Mouse (Mus musculus) myocyte (in vitro differentiated cells): ENCODE measurements around the gene Trabd2b. TPM values are rescaled to one million over a fixed set of nuclear protein-coding genes. Genes with fewer than 3 reads are reported as not detected.

Source experiments
- H3K27me3 ChIP-seq: one replicate; pipeline ENCODE4 v1.6.1; 2011; ENCODE audit not compliant: control insufficient read depth, insufficient read depth, insufficient read length
- H3K36me3 ChIP-seq: one replicate; pipeline ENCODE4 v1.6.1; 2011; ENCODE audit not compliant: control insufficient read depth, insufficient read depth
- H3K4me2 ChIP-seq: one replicate; pipeline ENCODE4 v1.6.1; 2011; ENCODE audit warnings: low read depth, control low read depth
- H3K4me3 ChIP-seq: one replicate; pipeline ENCODE4 v1.5.1; 2011; ENCODE audit warnings: mild to moderate bottlenecking, control low read depth, moderate library complexity
- H3K79me2 ChIP-seq: one replicate; pipeline ENCODE4 v1.6.1; 2011; ENCODE audit not compliant: control insufficient read depth, insufficient read depth
- H3ac ChIP-seq: one replicate; pipeline ENCODE4 v1.6.1; 2011; ENCODE audit not compliant: control insufficient read depth, insufficient read length
- CEBPB ChIP-seq: IDR thresholded peaks from 2 replicates; pipeline ENCODE4 v1.6.1; 2011; ENCODE audit warnings: mild to moderate bottlenecking, moderate library complexity; ENCODE audit not compliant: poor library complexity, insufficient read depth, severe bottlenecking
- E2F4 ChIP-seq: IDR thresholded peaks from one replicate; pipeline ENCODE4 v1.6.1; 2011; ENCODE audit warnings: mild to moderate bottlenecking, control low read depth, moderate library complexity; ENCODE audit not compliant: insufficient read depth
- MAX ChIP-seq: IDR thresholded peaks from one replicate; pipeline ENCODE4 v1.6.1; 2011; ENCODE audit warnings: low read depth, mild to moderate bottlenecking, control low read depth
- MYOD1 ChIP-seq, 3 experiments: IDR thresholded peaks; one replicate each; pipeline ENCODE4 v1.6.1; 2011; ENCODE audit warnings: control low read depth in 2 of 3, low read depth in 2 of 3, mild to moderate bottlenecking in 2 of 3, moderate library complexity in 1 of 3; ENCODE audit not compliant: insufficient read length in 2 of 3, control insufficient read depth in 1 of 3
- MYOG ChIP-seq, 3 experiments: IDR thresholded peaks; one replicate each; pipeline ENCODE4 v1.6.1; 2011; ENCODE audit warnings: control low read depth in 2 of 3, low read depth in 2 of 3, mild to moderate bottlenecking in 2 of 3; ENCODE audit not compliant: insufficient read length in 2 of 3, control insufficient read depth in 1 of 3, insufficient read depth in 1 of 3
- POLR2A ChIP-seq: IDR thresholded peaks from one replicate; pipeline ENCODE4 v1.6.1; 2011; ENCODE audit warnings: low read depth, mild to moderate bottlenecking, control low read depth, moderate library complexity; ENCODE audit not compliant: insufficient read length
- POLR2AphosphoS2 ChIP-seq: IDR thresholded peaks from one replicate; pipeline ENCODE4 v1.6.1; 2011; ENCODE audit warnings: low read depth, control low read depth; ENCODE audit not compliant: insufficient read length
- REST ChIP-seq: IDR thresholded peaks from one replicate; pipeline ENCODE4 v1.6.1; 2011; ENCODE audit warnings: mild to moderate bottlenecking, control low read depth, moderate library complexity; ENCODE audit not compliant: insufficient read depth, insufficient read length
- SRF ChIP-seq: IDR thresholded peaks from one replicate; pipeline ENCODE4 v1.6.1; 2011; ENCODE audit warnings: low read depth; ENCODE audit not compliant: control insufficient read depth, insufficient read length
- TCF12 ChIP-seq: IDR thresholded peaks from one replicate; pipeline ENCODE4 v1.6.1; 2011; ENCODE audit warnings: mild to moderate bottlenecking, control low read depth; ENCODE audit not compliant: poor library complexity, insufficient read depth, severe bottlenecking
- TCF3 ChIP-seq: IDR thresholded peaks from one replicate; pipeline ENCODE4 v1.6.1; 2011; ENCODE audit warnings: low read depth, control low read depth; ENCODE audit not compliant: insufficient read length
- USF1 ChIP-seq: IDR thresholded peaks from one replicate; pipeline ENCODE4 v1.6.1; 2011; ENCODE audit warnings: low read depth, mild to moderate bottlenecking, control low read depth, moderate library complexity
- polyA plus RNA-seq: library from polyadenylated mRNA; unstranded; fragments of >200 nt; fragmentation: generic; extraction: Trizol; gene quantifications from one replicate; pipeline ENCODE4 v1.2.1, GENCODE M21; 2012; ENCODE audit warnings: missing spikeins

Gene Trabd2b
- polyA plus RNA-seq, 1 experiment = 0.79 TPM

DNA sequence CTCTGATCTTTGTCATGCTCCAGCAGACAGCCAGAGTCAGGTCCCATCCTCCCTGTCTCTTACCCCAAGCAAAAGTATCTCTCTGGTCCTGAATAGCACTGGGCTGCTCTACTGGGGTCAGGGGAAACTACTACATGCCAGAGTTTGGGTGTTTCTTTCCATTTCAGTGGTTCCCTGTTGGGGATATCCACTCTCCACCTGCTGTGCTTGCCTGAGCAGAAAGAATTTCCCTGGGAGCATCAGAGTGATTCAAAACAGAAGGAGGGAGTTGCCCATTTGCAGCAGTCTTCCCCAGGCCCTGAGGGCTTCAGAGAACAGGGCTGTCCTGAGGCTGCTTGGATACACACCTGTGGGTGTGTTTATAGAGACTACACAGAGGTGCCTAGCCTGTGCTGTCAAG, 3.0 kb downstream of the Trabd2b start:
- Histone ChIP-seq H3ac (no peak overlapping the region), H3K79me2 (no peaks in the 10 kb centered on the region), H3K36me3 (no peaks in the 10 kb centered on the region), H3K4me3 (no peak overlapping the region), H3K4me2 (no peak overlapping the region), H3K27me3 (peaks cover 19% of the 10 kb centered on the region)
- no peak for TF ChIP-seq USF1
- TF ChIP-seq MYOG (IDR thresholded peaks at IDR 0.05; ENCODE audit: control insufficient read depth in 1 of 3, insufficient read depth in 1 of 3, insufficient read length in 2 of 3, low read depth in 2 of 3) = no peak
- no peak for TF ChIP-seq POLR2A
- no peak for TF ChIP-seq CEBPB

DNA sequence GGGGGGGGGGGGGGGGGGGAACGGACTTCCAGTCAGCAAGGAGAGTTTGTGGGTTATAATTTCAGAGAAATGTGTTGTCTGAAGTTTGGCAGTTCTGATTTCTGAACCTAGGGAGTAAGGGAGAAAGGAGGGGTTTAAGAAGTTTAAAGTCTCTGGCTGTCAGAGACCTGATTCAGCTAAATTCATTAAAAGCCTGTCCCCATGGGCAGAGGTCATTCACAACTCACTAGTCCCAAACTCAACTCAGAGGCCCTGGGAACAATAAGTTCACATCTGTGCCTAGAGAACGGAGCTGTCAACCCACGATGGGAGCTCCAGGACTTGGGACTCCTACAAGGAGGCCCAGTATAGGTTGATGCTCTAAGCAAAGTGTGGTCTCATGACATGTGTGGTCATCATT, 3.5 kb downstream of the Trabd2b start:
- H3K4me2 ChIP-seq = no peak overlapping the region
- peaks cover 19% of the 10 kb centered on the region for H3K27me3 ChIP-seq
- no peaks in the 10 kb centered on the region for H3K36me3 ChIP-seq
- H3ac ChIP-seq = no peak overlapping the region
- TF ChIP-seq E2F4 (no peak), MYOD1 (IDR thresholded peaks at IDR 0.05; ENCODE audit: control insufficient read depth in 1 of 3, insufficient read length in 2 of 3, low read depth in 2 of 3) (no peak), POLR2A (no peak), MYOG (IDR thresholded peaks at IDR 0.05; ENCODE audit: control insufficient read depth in 1 of 3, insufficient read depth in 1 of 3, insufficient read length in 2 of 3, low read depth in 2 of 3) (no peak), USF1 (no peak), REST (no peak)
- no peaks in the 10 kb centered on the region for H3K79me2 ChIP-seq
- no peak overlapping the region for H3K4me3 ChIP-seq

DNA sequence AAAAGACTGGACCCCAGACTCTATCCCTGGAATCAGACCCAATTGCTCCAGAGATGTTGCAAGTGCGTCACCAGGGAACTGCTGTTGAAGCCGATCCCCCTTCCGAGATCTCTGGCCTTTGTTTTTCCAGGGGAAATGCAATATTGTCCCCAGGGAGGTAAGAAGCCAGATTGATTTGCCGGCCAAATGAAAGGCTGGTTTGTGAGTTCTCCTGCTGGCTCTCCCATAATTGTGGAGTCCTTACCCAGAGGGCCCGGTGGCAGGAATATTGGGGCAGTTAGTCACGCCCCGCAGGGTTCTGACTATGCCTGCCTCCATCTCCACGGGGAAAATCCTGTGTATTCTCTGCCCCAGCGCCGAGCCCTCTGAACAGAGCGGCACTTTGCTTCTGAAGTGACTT, 3.9 kb downstream of the Trabd2b start:
- Histone ChIP-seq H3K4me2 (no peak overlapping the region), H3K79me2 (no peaks in the 10 kb centered on the region), H3ac (no peak overlapping the region), H3K27me3 (peaks cover 19% of the 10 kb centered on the region), H3K4me3 (no peak overlapping the region), H3K36me3 (no peaks in the 10 kb centered on the region)
- no peak for TF ChIP-seq MAX
- no peak for TF ChIP-seq MYOD1 (IDR thresholded peaks at IDR 0.05; ENCODE audit: control insufficient read depth in 1 of 3, insufficient read length in 2 of 3, low read depth in 2 of 3)
- TF ChIP-seq TCF12 = no peak
- no peak for TF ChIP-seq E2F4
- TF ChIP-seq USF1 = no peak
- no peak for TF ChIP-seq SRF
- no peak for TF ChIP-seq POLR2A
- TF ChIP-seq REST = no peak
- TF ChIP-seq TCF3 = no peak
- no peak for TF ChIP-seq MYOG (IDR thresholded peaks at IDR 0.05; ENCODE audit: control insufficient read depth in 1 of 3, insufficient read depth in 1 of 3, insufficient read length in 2 of 3, low read depth in 2 of 3)
- no peak for TF ChIP-seq CEBPB

- no peaks in the 10 kb centered on the region for H3K79me2 ChIP-seq
- H3K4me3 ChIP-seq = no peak overlapping the region
- no peak for TF ChIP-seq USF1
- TF ChIP-seq MYOD1 (IDR thresholded peaks at IDR 0.05; ENCODE audit: control insufficient read depth in 1 of 3, insufficient read length in 2 of 3, low read depth in 2 of 3) = no peak
- TF ChIP-seq POLR2A = no peak
- no peak for TF ChIP-seq SRF
- no peak for TF ChIP-seq MYOG (IDR thresholded peaks at IDR 0.05; ENCODE audit: control insufficient read depth in 1 of 3, insufficient read depth in 1 of 3, insufficient read length in 2 of 3, low read depth in 2 of 3)
- TF ChIP-seq CEBPB = no peak
- TF ChIP-seq MAX = no peak
- no peak for TF ChIP-seq REST
- no peak for TF ChIP-seq TCF3
- TF ChIP-seq POLR2AphosphoS2 = no peak
- no peak for TF ChIP-seq E2F4
- no peak for TF ChIP-seq TCF12
- no peaks in the 10 kb centered on the region for H3K36me3 ChIP-seq
- peaks cover 19% of the 10 kb centered on the region for H3K27me3 ChIP-seq
- no peak overlapping the region for H3K4me2 ChIP-seq
- no peak overlapping the region for H3ac ChIP-seq
Measured at GRCm38 (mm10) chr4:114410958-114411661, 4.6 kb downstream of the Trabd2b start.

- no peak overlapping the region for H3K4me3 ChIP-seq
- peaks cover 11% of the 10 kb centered on the region for H3K27me3 ChIP-seq
- no peak for TF ChIP-seq CEBPB
- no peak for TF ChIP-seq SRF
- no peak for TF ChIP-seq MAX
- TF ChIP-seq MYOG (IDR thresholded peaks at IDR 0.05; ENCODE audit: control insufficient read depth in 1 of 3, insufficient read depth in 1 of 3, insufficient read length in 2 of 3, low read depth in 2 of 3) = no peak
- TF ChIP-seq USF1 = no peak
- no peak for TF ChIP-seq E2F4
- no peak for TF ChIP-seq MYOD1 (IDR thresholded peaks at IDR 0.05; ENCODE audit: control insufficient read depth in 1 of 3, insufficient read length in 2 of 3, low read depth in 2 of 3)
- no peak for TF ChIP-seq TCF12
- TF ChIP-seq REST = no peak
Measured at GRCm38 (mm10) chr4:114411846-114412390, 5.4 kb downstream of the Trabd2b start.

More at GRCm38 (mm10) chr4:114411846-114412390, 5.4 kb downstream of the Trabd2b start:
- no peak overlapping the region for H3K4me2 ChIP-seq
- H3K79me2 ChIP-seq = no peaks in the 10 kb centered on the region
- H3ac ChIP-seq = no peak overlapping the region
- H3K36me3 ChIP-seq = no peaks in the 10 kb centered on the region
